Mouse (Mus musculus): Measurements from ENCODE around the gene Zfp637.
"Not testable (repeated sequence)": the region's sequence is repeated elsewhere in the genome, so short reads cannot be mapped to it uniquely, and the experiment has no call there.

Gene Zfp637

GRCm38 (mm10) chr6:117863751-117864150, 22.8 kb downstream of the Zfp637 start:
- DNase-seq (ENCODE audit: low read depth) = no peak

GRCm38 (mm10) chr6:117868187-117868586, 27.2 kb downstream of the Zfp637 start:
- DNase-seq (ENCODE audit: low read depth) = no peak

- DNase-seq (ENCODE audit: low read depth) = no peak
Observed at GRCm38 (mm10) chr6:117871034-117871433, 30.1 kb downstream of the Zfp637 start.

GRCm38 (mm10) chr6:117873450-117873849, 32.5 kb downstream of the Zfp637 start:
- not testable (repeated sequence) for DNase-seq (ENCODE audit: low read depth)

GRCm38 (mm10) chr6:117874621-117875281, 33.8 kb downstream of the Zfp637 start:
- no peak for DNase-seq (ENCODE audit: low read depth)

- peak; percentile 79 for DNase-seq (ENCODE audit: low read depth)
Observed at GRCm38 (mm10) chr6:117878700-117879407, 37.9 kb downstream of the Zfp637 start.

GRCm38 (mm10) chr6:117879408-117880115, 38.6 kb downstream of the Zfp637 start:
- DNase-seq (ENCODE audit: low read depth) = peak; percentile 93

- peak; percentile 25 for DNase-seq (ENCODE audit: low read depth)
Observed at GRCm38 (mm10) chr6:117880394-117880838, 39.4 kb downstream of the Zfp637 start.

- no peak for DNase-seq (ENCODE audit: low read depth)
Observed at GRCm38 (mm10) chr6:117881229-117881628, 40.2 kb downstream of the Zfp637 start.

- DNase-seq (ENCODE audit: low read depth) = no peak
Observed at GRCm38 (mm10) chr6:117881997-117882396, 41.0 kb downstream of the Zfp637 start.

- DNase-seq (ENCODE audit: low read depth) = no peak
Observed at GRCm38 (mm10) chr6:117885943-117886342, 45.0 kb downstream of the Zfp637 start.

GRCm38 (mm10) chr6:117888032-117888431, 47.1 kb downstream of the Zfp637 start:
- no peak for DNase-seq (ENCODE audit: low read depth)

GRCm38 (mm10) chr6:117888642-117889096, 47.7 kb downstream of the Zfp637 start:
- no peak for DNase-seq (ENCODE audit: low read depth)

GRCm38 (mm10) chr6:117890257-117890656, 49.3 kb downstream of the Zfp637 start:
- no peak for DNase-seq (ENCODE audit: low read depth)

- DNase-seq (ENCODE audit: low read depth) = no peak
Observed at GRCm38 (mm10) chr6:117891369-117892160, 50.6 kb downstream of the Zfp637 start.

GRCm38 (mm10) chr6:117892386-117892785, 51.4 kb downstream of the Zfp637 start:
- DNase-seq (ENCODE audit: low read depth) = no peak

GRCm38 (mm10) chr6:117893435-117893834, 52.5 kb downstream of the Zfp637 start:
- DNase-seq (ENCODE audit: low read depth) = no peak
